22 mouse cellular contexts compared by ENCODE assay signal in the genomic region with DNA sequence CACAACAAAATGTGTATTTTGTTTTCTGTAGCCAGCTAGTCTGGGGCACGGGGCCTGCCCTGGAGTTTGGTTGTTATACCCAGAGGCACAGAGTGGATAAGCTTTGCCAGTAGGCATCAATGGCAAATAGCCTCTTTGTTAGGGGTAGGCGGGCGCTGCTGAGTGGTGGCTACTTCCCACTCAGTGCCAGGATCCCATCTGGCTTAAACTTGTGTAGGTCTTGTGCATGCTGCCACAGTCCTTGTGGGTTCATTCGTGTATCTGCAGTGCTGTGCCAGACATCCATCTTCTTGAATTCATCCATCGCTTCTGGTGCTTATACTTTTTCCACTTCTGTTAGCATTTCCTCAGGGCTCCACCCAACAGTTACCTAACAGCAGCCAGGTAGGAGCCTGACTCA.
"Had no signal": no experiment of that assay in that cellular context is flagged by ENCODE, and none has a peak within 500 bp of the region (broad histone marks: within the 10 kb centered on the region; RNA-seq: fewer than 3 reads in every experiment).

No protein-coding gene starts in this region.

- H3K9ac ChIP-seq: kidney, embryonic 15.5 days; limb, embryonic 13.5 days; liver, embryonic 12.5 days; liver, embryonic 15.5 days; lung, embryonic 15.5 days; neural tube, embryonic 12.5 days; neural tube, embryonic 15.5 days had no signal

- H3K4me1 ChIP-seq: kidney, embryonic 15.5 days; limb, embryonic 10.5 days; limb, embryonic 13.5 days; liver, embryonic 12.5 days; liver, embryonic 15.5 days; lung, embryonic 15.5 days; megakaryocyte, embryonic 14.5 days; midbrain, embryonic 10.5 days; neural tube, embryonic 12.5 days; neural tube, embryonic 15.5 days had no signal

- H3K27me3 ChIP-seq: kidney, embryonic 15.5 days; limb, embryonic 13.5 days; liver, embryonic 12.5 days; liver, embryonic 15.5 days; lung, embryonic 15.5 days; megakaryocyte, embryonic 14.5 days; neural tube, embryonic 12.5 days; neural tube, embryonic 15.5 days had no signal

- DNase-seq: kidney, adult 11 months; kidney, adult 8-10 months; kidney, postnatal 10 days; kidney, postnatal 36 days; liver; lung, adult 18-20 months; lung, postnatal 10 days; lung, postnatal 36 days; midbrain, embryonic 14.5 days; right cerebral cortex, adult 18-20 months; thymus, adult 18-20 months; thymus, postnatal 36 days had no signal

- H3K4me2 ChIP-seq: kidney, embryonic 15.5 days; limb, embryonic 13.5 days; liver, embryonic 12.5 days; liver, embryonic 15.5 days; lung, embryonic 15.5 days; neural tube, embryonic 12.5 days; neural tube, embryonic 15.5 days had no signal

- ATAC-seq: liver, embryonic 12.5 days had no signal

- H3K36me3 ChIP-seq: kidney, embryonic 15.5 days; limb, embryonic 10.5 days; limb, embryonic 13.5 days; liver, embryonic 12.5 days; liver, embryonic 15.5 days; lung, embryonic 15.5 days; midbrain, embryonic 10.5 days; neural tube, embryonic 12.5 days; neural tube, embryonic 15.5 days had no signal

- H3K4me3 ChIP-seq: kidney, embryonic 15.5 days; limb, embryonic 10.5 days; limb, embryonic 13.5 days; liver, embryonic 12.5 days; liver, embryonic 15.5 days; lung, embryonic 15.5 days; megakaryocyte, embryonic 14.5 days; midbrain, embryonic 10.5 days; neural tube, embryonic 12.5 days; neural tube, embryonic 15.5 days had no signal

- H3K9me3 ChIP-seq: kidney, embryonic 15.5 days; limb, embryonic 10.5 days; limb, embryonic 13.5 days; liver, embryonic 12.5 days; liver, embryonic 15.5 days; lung, embryonic 15.5 days; midbrain, embryonic 10.5 days; neural tube, embryonic 12.5 days; neural tube, embryonic 15.5 days had no signal

- H3K27ac ChIP-seq: kidney, embryonic 15.5 days; limb, embryonic 10.5 days; limb, embryonic 13.5 days; liver, embryonic 12.5 days; liver, embryonic 15.5 days; lung, embryonic 15.5 days; midbrain, embryonic 10.5 days; neural tube, embryonic 12.5 days; neural tube, embryonic 15.5 days had no signal
